Mouse (Mus musculus) monocyte, adult 2 months (primary cell): Measurements from ENCODE around the gene Psap.
"Not testable (repeated sequence)": the region's sequence is repeated elsewhere in the genome, so short reads cannot be mapped to it uniquely, and the experiment has no call there.

Source experiments
- DNase-seq, 2 experiments: peaks; one replicate each; pipeline ENCODE4 v3.0.0; 2022; ENCODE audit warnings: low spot score in 2 of 2, low read depth in 1 of 2

The Psap gene

GRCm38 (mm10) chr10:60277207-60278005 lies at the start of gene Psap:
Psap (plus strand) TSS chr10:60277627.
- DNase-seq: peak; percentile 89 to 94

GRCm38 (mm10) chr10:60227666-60228065 lies 49.8 kb upstream of the Psap start:
- no peak for DNase-seq

GRCm38 (mm10) chr10:60229113-60229512 lies 48.3 kb upstream of the Psap start:
- no peak for DNase-seq

GRCm38 (mm10) chr10:60230321-60231088 lies 46.9 kb upstream of the Psap start:
- no peak for DNase-seq

- DNase-seq: no peak
Measured at GRCm38 (mm10) chr10:60234006-60234405, 43.4 kb upstream of the Psap start.

- not testable (repeated sequence) for DNase-seq
Measured at GRCm38 (mm10) chr10:60235876-60236275, 41.6 kb upstream of the Psap start.

- DNase-seq: no peak
Measured at GRCm38 (mm10) chr10:60237475-60238154, 39.8 kb upstream of the Psap start.

GRCm38 (mm10) chr10:60240416-60240815 lies 37.0 kb upstream of the Psap start:
- DNase-seq: no peak

- no peak for DNase-seq
Measured at GRCm38 (mm10) chr10:60243941-60244340, 33.5 kb upstream of the Psap start.

GRCm38 (mm10) chr10:60245041-60245440 lies 32.4 kb upstream of the Psap start:
- DNase-seq: peak; percentile 63 to 84

GRCm38 (mm10) chr10:60245635-60246034 lies 31.8 kb upstream of the Psap start:
- DNase-seq: no peak

- peak; percentile 39 to 70 for DNase-seq
Measured at GRCm38 (mm10) chr10:60246519-60246918, 30.9 kb upstream of the Psap start.

- DNase-seq: not testable (repeated sequence)
Measured at GRCm38 (mm10) chr10:60248345-60248744, 29.1 kb upstream of the Psap start.

GRCm38 (mm10) chr10:60250426-60250965 lies 26.9 kb upstream of the Psap start:
- DNase-seq: no peak

GRCm38 (mm10) chr10:60252187-60252586 lies 25.2 kb upstream of the Psap start:
- DNase-seq: no peak

GRCm38 (mm10) chr10:60252606-60253005 lies 24.8 kb upstream of the Psap start:
- peak; percentile 71 to 74 for DNase-seq

GRCm38 (mm10) chr10:60256088-60256487 lies 21.3 kb upstream of the Psap start:
- DNase-seq: no peak

GRCm38 (mm10) chr10:60257261-60257825 lies 20.1 kb upstream of the Psap start:
- no peak for DNase-seq

- DNase-seq: peak; percentile 72 to 78
Measured at GRCm38 (mm10) chr10:60260557-60261294, 16.7 kb upstream of the Psap start.

- DNase-seq: no peak
Measured at GRCm38 (mm10) chr10:60261530-60261929, 15.9 kb upstream of the Psap start.
